Mouse (Mus musculus): ENCODE results near the gene Eloa.

Eloa gene

GRCm38 (mm10) chr4:136021549-136022047, at the start of gene Eloa:
Gene Eloa (minus strand): TSS chr4:136021763.
- peak; percentile 100 for DNase-seq

- peak; percentile 80 to 91 for DNase-seq
Observed at GRCm38 (mm10) chr4:136071178-136071714, 49.7 kb upstream of the Eloa start.

- no peak for DNase-seq
Observed at GRCm38 (mm10) chr4:136070592-136070991, 49.0 kb upstream of the Eloa start.

GRCm38 (mm10) chr4:136069954-136070353, 48.4 kb upstream of the Eloa start:
- DNase-seq, result peak; percentile 84 to 90

- no peak for DNase-seq
Observed at GRCm38 (mm10) chr4:136069313-136069712, 47.8 kb upstream of the Eloa start.

GRCm38 (mm10) chr4:136063143-136063542, 41.6 kb upstream of the Eloa start:
- DNase-seq, result no peak

- peak in 1 of 2 experiments; percentile 28 for DNase-seq
Observed at GRCm38 (mm10) chr4:136059800-136060488, 38.4 kb upstream of the Eloa start.

- DNase-seq, result no peak
Observed at GRCm38 (mm10) chr4:136057916-136058315, 36.4 kb upstream of the Eloa start.

GRCm38 (mm10) chr4:136056030-136056429, 34.5 kb upstream of the Eloa start:
- no peak for DNase-seq

- no peak for DNase-seq
Observed at GRCm38 (mm10) chr4:136053843-136054242, 32.3 kb upstream of the Eloa start.

GRCm38 (mm10) chr4:136053247-136053596, 31.7 kb upstream of the Eloa start, which contains the start of gene Rpl11:
Gene Rpl11 (minus strand): TSS chr4:136053428.
- peak; percentile 95 to 96 for DNase-seq

- DNase-seq, result peak in 1 of 2 experiments; percentile 44
Observed at GRCm38 (mm10) chr4:136052534-136053246, 31.1 kb upstream of the Eloa start.

- DNase-seq, result no peak
Observed at GRCm38 (mm10) chr4:136052060-136052459, 30.5 kb upstream of the Eloa start.

GRCm38 (mm10) chr4:136050226-136050625, 28.7 kb upstream of the Eloa start:
- no peak for DNase-seq

- DNase-seq, result peak in 1 of 2 experiments; percentile 34
Observed at GRCm38 (mm10) chr4:136048291-136049032, 26.9 kb upstream of the Eloa start.

GRCm38 (mm10) chr4:136047626-136048025, 26.1 kb upstream of the Eloa start:
- DNase-seq, result no peak

GRCm38 (mm10) chr4:136046888-136047287, 25.3 kb upstream of the Eloa start:
- DNase-seq, result no peak

- DNase-seq, result no peak
Observed at GRCm38 (mm10) chr4:136045091-136045490, 23.5 kb upstream of the Eloa start.

- DNase-seq, result no peak
Observed at GRCm38 (mm10) chr4:136043784-136044400, 22.3 kb upstream of the Eloa start.

GRCm38 (mm10) chr4:136035078-136035477, 13.5 kb upstream of the Eloa start:
- no peak for DNase-seq

GRCm38 (mm10) chr4:136033231-136033630, 11.7 kb upstream of the Eloa start:
- no peak for DNase-seq
